Mouse (Mus musculus) liver, postnatal 0 days (tissue): Measurements from ENCODE around the gene Rnf186. TPM values are rescaled to one million over a fixed set of nuclear protein-coding genes. Genes with fewer than 3 reads are reported as not detected.

Experiments used
- ATAC-seq: fragments of 200-750 bp; cut with Nextera tagmentation; 2 replicates; pipeline ENCODE4 v1.8.0; 2017; ENCODE audit warnings: mild to moderate bottlenecking, moderate library complexity
- DNase-seq: peaks from one replicate; pipeline ENCODE4 v3.0.0-alpha.2; 2016
- H3K27ac ChIP-seq: fragments of 300-500 bp; sonication (generic); 2 replicates; pipeline ENCODE4 v1.5.1; 2014; ENCODE audit warnings: antibody characterized with exemption, moderate library complexity, mild to moderate bottlenecking, low read depth
- H3K27me3 ChIP-seq: fragments of 300-500 bp; sonication (generic); 2 replicates; pipeline ENCODE4 v1.6.1; 2014; ENCODE audit warnings: low read length, control low read depth, mixed read lengths; ENCODE audit not compliant: insufficient read depth
- H3K36me3 ChIP-seq: fragments of 300-500 bp; sonication (generic); replicated peaks from 2 replicates; pipeline ENCODE4 v1.6.1; 2014; ENCODE audit warnings: mild to moderate bottlenecking, control low read depth, low read length, moderate library complexity, mixed read lengths; ENCODE audit not compliant: insufficient read depth
- H3K4me1 ChIP-seq: fragments of 300-500 bp; sonication (generic); 2 replicates; pipeline ENCODE4 v1.6.1; 2014; ENCODE audit warnings: antibody characterized with exemption, mild to moderate bottlenecking, control low read depth; ENCODE audit not compliant: insufficient read depth
- H3K4me2 ChIP-seq: fragments of 300-500 bp; sonication (generic); 2 replicates; pipeline ENCODE4 v1.6.1; 2014; ENCODE audit warnings: low read depth, mild to moderate bottlenecking, low read length, moderate library complexity, mixed read lengths
- H3K4me3 ChIP-seq: fragments of 300-500 bp; sonication (generic); 2 replicates; pipeline ENCODE4 v1.5.1; 2014; ENCODE audit warnings: low read depth, low read length
- H3K9ac ChIP-seq: fragments of 300-500 bp; sonication (generic); replicated peaks from 2 replicates; pipeline ENCODE4 v1.6.1; 2014; ENCODE audit warnings: mild to moderate bottlenecking, moderate library complexity
- H3K9me3 ChIP-seq: fragments of 300-500 bp; sonication (generic); 2 replicates; pipeline ENCODE4 v1.6.1; 2016; ENCODE audit warnings: mild to moderate bottlenecking, control low read depth, low read length, mixed read lengths
- CTCF ChIP-seq: sonication (generic); IDR thresholded peaks from 2 replicates; pipeline ENCODE4 v1.5.1; 2016; ENCODE audit warnings: antibody characterized with exemption, low read depth
- EP300 ChIP-seq: IDR thresholded peaks from 2 replicates; pipeline ENCODE4 v1.6.1; 2016; ENCODE audit warnings: antibody characterized with exemption, low read depth, mild to moderate bottlenecking
- WGBS: fragments of 180-500 bp; shearing (Covaris S2); extraction: QIAGEN DNeasy Blood & Tissue Kit; methylation state at CpG from one replicate; pipeline ENCODE4 v1.1.7; 2014; ENCODE audit not compliant: insufficient replicate concordance; 5-methylcytosine and 5-hydroxymethylcytosine counted together
- polyA plus RNA-seq: library from polyadenylated mRNA; unstranded; fragments of >200 nt; fragmentation: Nextera tagmentation; extraction: Ambion mirVana; gene quantifications from 2 replicates; pipeline ENCODE4 v1.2.1, GENCODE M21; 2015

The Rnf186 gene
- polyA plus RNA-seq, 1 experiment from 2014 or later = 0.36 TPM

GRCm38 (mm10) chr4:138948257-138948656 is 18.7 kb upstream of the Rnf186 start:
- no peaks in the 10 kb centered on the region for H3K27me3 ChIP-seq
- H3K27ac ChIP-seq = no peak overlapping the region
- no peak overlapping the region for H3K4me2 ChIP-seq
- 87% methylated on average over 2 of the region's 2 CpGs for WGBS
- no peak for TF ChIP-seq CTCF
- TF ChIP-seq EP300 = no peak
- H3K9me3 ChIP-seq = peaks cover 3% of the 10 kb centered on the region; the same call in 1 of the 2 replicates
- DNase-seq = no peak
- H3K36me3 ChIP-seq = no peaks in the 10 kb centered on the region
- ATAC-seq = no peak
- H3K9ac ChIP-seq = no peak overlapping the region
- no peaks in the 10 kb centered on the region for H3K4me1 ChIP-seq
- H3K4me3 ChIP-seq = no peak overlapping the region

- H3K4me2 ChIP-seq = no peak overlapping the region
- H3K9ac ChIP-seq = no peak overlapping the region
- H3K9me3 ChIP-seq = no peaks in the 10 kb centered on the region
- TF ChIP-seq CTCF = no peak
- TF ChIP-seq EP300 = no peak
- H3K27me3 ChIP-seq = no peaks in the 10 kb centered on the region
- no peak overlapping the region for H3K4me3 ChIP-seq
- H3K4me1 ChIP-seq = no peaks in the 10 kb centered on the region; the same call in 1 of the 2 replicates
- DNase-seq (no peak), ATAC-seq (no peak)
- no peaks in the 10 kb centered on the region for H3K36me3 ChIP-seq
- H3K27ac ChIP-seq = no peak overlapping the region
- 84% methylated on average over 9 of the region's 9 CpGs for WGBS
These were observed 8.3 kb upstream of the Rnf186 start for GRCm38 (mm10) chr4:138958612-138959011.

DNA sequence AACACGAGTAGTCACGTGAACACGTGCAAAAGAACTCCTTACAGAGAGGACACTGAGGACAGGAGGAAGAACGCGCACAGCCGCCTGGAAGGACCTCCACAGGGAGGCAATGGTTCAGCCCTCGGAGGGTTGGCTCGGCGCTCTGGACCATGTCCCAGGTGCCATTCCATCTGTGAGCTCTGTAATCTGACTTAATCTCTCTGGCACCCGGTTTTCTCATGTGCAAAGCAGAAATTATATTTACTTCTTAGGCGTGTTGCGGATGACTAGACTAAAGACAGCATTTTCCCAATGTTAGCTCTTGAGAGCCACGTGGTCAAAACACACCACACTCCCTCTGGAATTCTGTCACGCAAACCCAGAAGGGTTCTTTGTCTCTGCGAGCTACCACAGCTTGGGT is 7.8 kb upstream of the Rnf186 start:
- no peaks in the 10 kb centered on the region for H3K36me3 ChIP-seq
- no peak overlapping the region for H3K9ac ChIP-seq
- H3K4me1 ChIP-seq = no peaks in the 10 kb centered on the region; the same call in 1 of the 2 replicates
- H3K4me3 ChIP-seq = no peak overlapping the region
- H3K27me3 ChIP-seq = no peaks in the 10 kb centered on the region
- TF ChIP-seq EP300 = no peak
- no peak for TF ChIP-seq CTCF
- no peak overlapping the region for H3K4me2 ChIP-seq
- no peak overlapping the region for H3K27ac ChIP-seq
- WGBS = 75% methylated on average over 15 of the region's 15 CpGs
- H3K9me3 ChIP-seq = no peaks in the 10 kb centered on the region
- no peak for DNase-seq
- ATAC-seq = no peak

GRCm38 (mm10) chr4:138959926-138960325 is 7.0 kb upstream of the Rnf186 start:
- H3K27me3 ChIP-seq = no peaks in the 10 kb centered on the region
- H3K4me3 ChIP-seq = no peak overlapping the region
- TF ChIP-seq CTCF = no peak
- TF ChIP-seq EP300 = no peak
- H3K9me3 ChIP-seq = no peaks in the 10 kb centered on the region
- WGBS = 69% methylated on average over 7 of the region's 7 CpGs
- H3K9ac ChIP-seq = no peak overlapping the region
- ATAC-seq (no peak), DNase-seq (no peak)
- H3K4me1 ChIP-seq = no peaks in the 10 kb centered on the region; the same call in 1 of the 2 replicates
- no peaks in the 10 kb centered on the region for H3K36me3 ChIP-seq
- no peak overlapping the region for H3K4me2 ChIP-seq
- no peak overlapping the region for H3K27ac ChIP-seq

- Histone ChIP-seq H3K9ac (no peak overlapping the region), H3K4me3 (no peak overlapping the region), H3K4me1 (peaks cover 6% of the 10 kb centered on the region), H3K36me3 (no peaks in the 10 kb centered on the region), H3K9me3 (no peaks in the 10 kb centered on the region), H3K4me2 (no peak overlapping the region), H3K27ac (no peak overlapping the region), H3K27me3 (no peaks in the 10 kb centered on the region)
- whole genome bisulfite sequencing = 72% methylated on average over 5 of the region's 5 CpGs
- DNase-seq = no peak
- no peak for ATAC-seq
- TF ChIP-seq CTCF (no peak), EP300 (no peak)
These were observed 4.2 kb upstream of the Rnf186 start for GRCm38 (mm10) chr4:138962719-138963118.

GRCm38 (mm10) chr4:138965871-138966270 is 1.0 kb upstream of the Rnf186 start:
- Histone ChIP-seq H3K36me3 (no peaks in the 10 kb centered on the region), H3K27me3 (no peaks in the 10 kb centered on the region), H3K4me1 (peaks cover 25% of the 10 kb centered on the region), H3K4me2 (no peak overlapping the region), H3K9ac (no peak overlapping the region), H3K27ac (no peak overlapping the region), H3K9me3 (no peaks in the 10 kb centered on the region), H3K4me3 (no peak overlapping the region)
- no peak for ATAC-seq
- no peak for TF ChIP-seq EP300
- TF ChIP-seq CTCF = no peak
- WGBS = 70% methylated on average over 5 of the region's 5 CpGs
- DNase-seq = peak; percentile 36

GRCm38 (mm10) chr4:138967485-138967884 is 573 bp downstream of the Rnf186 start:
- Histone ChIP-seq H3K4me1 (peaks cover 29% of the 10 kb centered on the region), H3K9ac (no peak overlapping the region), H3K27ac (0 out of 2 replicates have a peak overlapping the region, but pooled peaks have one; percentile 30), H3K27me3 (no peaks in the 10 kb centered on the region), H3K36me3 (no peaks in the 10 kb centered on the region), H3K4me2 (peak overlapping the region; percentile 58), H3K9me3 (no peaks in the 10 kb centered on the region), H3K4me3 (no peak overlapping the region)
- 74% methylated on average over 15 of the region's 15 CpGs for WGBS
- no peak for DNase-seq
- no peak for TF ChIP-seq CTCF
- no peak for TF ChIP-seq EP300
- ATAC-seq = no peak
